Comparison of ENCODE assay signal across 30 mouse cellular contexts in genomic region chr13:97080201-97080600, GRCm38 (mm10). TPM values are rescaled to one million over a fixed set of nuclear protein-coding genes. Genes with fewer than 3 reads are reported as not detected.
DNase-seq lines count a peak whose midpoint lies in the region; ATAC-seq and TF ChIP-seq lines count a peak whose summit lies in the region.
"Had no signal": no experiment of that assay in that cellular context is flagged by ENCODE, and none has a peak within 500 bp of the region (broad histone marks: within the 10 kb centered on the region; RNA-seq: fewer than 3 reads in every experiment).

No protein-coding gene starts in this region.

- no peak for TF ChIP-seq CTCF in midbrain, postnatal 0 days (IDR thresholded peaks at IDR 0.05)

- no peaks in the 10 kb centered on the region for H3K36me3 ChIP-seq in forebrain, embryonic 14.5 days (ENCODE audit: control insufficient read depth, insufficient read depth, low read length)
- H3K36me3 ChIP-seq in forebrain, embryonic 15.5 days = no peaks in the 10 kb centered on the region
- H3K36me3 ChIP-seq in midbrain, postnatal 0 days (ENCODE audit: insufficient read depth, low read length) = no peaks in the 10 kb centered on the region
- no peaks in the 10 kb centered on the region for H3K36me3 ChIP-seq in midbrain, embryonic 10.5 days
- H3K36me3 ChIP-seq: embryonic facial prominence, embryonic 12.5 days; heart, embryonic 13.5 days; hindbrain, embryonic 12.5 days had no signal

- peak; percentile 41 for DNase-seq in forebrain, embryonic 14.5 days (ENCODE audit: low spot score)
- DNase-seq in midbrain, postnatal 0 days (ENCODE audit: low spot score) = peak; percentile 51
- no peak for DNase-seq in midbrain, embryonic 10.5 days (ENCODE audit: low spot score)
- peak; percentile 54 to 72 for DNase-seq in cerebellum, adult 18-20 months
- DNase-seq in cerebellum, postnatal 14 days = peak; percentile 58 to 69
- no peak for DNase-seq in gastrocnemius, postnatal 14 days
- DNase-seq in adrenal gland, adult 8-10 months = no peak
- DNase-seq: heart, adult 18-20 months; heart, postnatal 14 days; kidney, adult 2 months; lung, adult 18-20 months; lung, postnatal 10 days; thymus, adult 18-20 months; thymus, postnatal 36 days had no signal

- H3K9me3 ChIP-seq in forebrain, embryonic 14.5 days (replicated peaks; ENCODE audit: control insufficient read depth, low read length) = no peaks in the 10 kb centered on the region
- no peaks in the 10 kb centered on the region for H3K9me3 ChIP-seq in forebrain, embryonic 15.5 days
- no peaks in the 10 kb centered on the region for H3K9me3 ChIP-seq in midbrain, postnatal 0 days (ENCODE audit: low read length)
- no peaks in the 10 kb centered on the region for H3K9me3 ChIP-seq in midbrain, embryonic 10.5 days (replicated peaks)
- H3K9me3 ChIP-seq: embryonic facial prominence, embryonic 12.5 days; heart, embryonic 13.5 days; hindbrain, embryonic 12.5 days had no signal

- H3K27ac ChIP-seq in forebrain, embryonic 14.5 days (ENCODE audit: low read depth, low read length) = no peak overlapping the region
- H3K27ac ChIP-seq in forebrain, embryonic 15.5 days (replicated peaks) = no peak overlapping the region
- H3K27ac ChIP-seq in midbrain, postnatal 0 days (ENCODE audit: low read depth, low read length) = no peak overlapping the region
- no peak overlapping the region for H3K27ac ChIP-seq in midbrain, embryonic 10.5 days (replicated peaks)
- H3K27ac ChIP-seq: embryonic facial prominence, embryonic 12.5 days; heart, embryonic 13.5 days; hindbrain, embryonic 12.5 days; kidney, postnatal 0 days had no signal

- WGBS in forebrain, embryonic 14.5 days = 69% methylated on average over 2 of the region's 2 CpGs
- 62% methylated on average over 2 of the region's 2 CpGs for WGBS in forebrain, embryonic 15.5 days
- WGBS in midbrain, postnatal 0 days = 88% methylated on average over 2 of the region's 2 CpGs
- 84% methylated on average over 2 of the region's 2 CpGs for WGBS in midbrain, embryonic 10.5 days

- H3K9ac ChIP-seq in forebrain, embryonic 14.5 days (ENCODE audit: low read length) = no peak overlapping the region
- no peak overlapping the region for H3K9ac ChIP-seq in forebrain, embryonic 15.5 days (replicated peaks)
- no peak overlapping the region for H3K9ac ChIP-seq in midbrain, postnatal 0 days (replicated peaks; ENCODE audit: low read length, poor library complexity, severe bottlenecking)
- H3K9ac ChIP-seq: embryonic facial prominence, embryonic 12.5 days; heart, embryonic 13.5 days; hindbrain, embryonic 12.5 days had no signal

- no peak overlapping the region for H3K4me2 ChIP-seq in forebrain, embryonic 14.5 days (ENCODE audit: low read length)
- H3K4me2 ChIP-seq in forebrain, embryonic 15.5 days (replicated peaks) = no peak overlapping the region
- no peak overlapping the region for H3K4me2 ChIP-seq in midbrain, postnatal 0 days (ENCODE audit: low read depth, low read length, poor library complexity, severe bottlenecking)
- H3K4me2 ChIP-seq: embryonic facial prominence, embryonic 12.5 days; heart, embryonic 13.5 days; hindbrain, embryonic 12.5 days; midbrain, embryonic 11.5 days had no signal

- H3K27me3 ChIP-seq in forebrain, embryonic 14.5 days (replicated peaks; ENCODE audit: control insufficient read depth, insufficient read depth, low read length) = no peaks in the 10 kb centered on the region
- H3K27me3 ChIP-seq in forebrain, embryonic 15.5 days = no peaks in the 10 kb centered on the region
- H3K27me3 ChIP-seq in midbrain, postnatal 0 days (ENCODE audit: insufficient read depth, low read length) = no peaks in the 10 kb centered on the region
- no peaks in the 10 kb centered on the region for H3K27me3 ChIP-seq in midbrain, embryonic 10.5 days (ENCODE audit: low read depth, poor library complexity, severe bottlenecking)
- H3K27me3 ChIP-seq: embryonic facial prominence, embryonic 12.5 days; heart, embryonic 13.5 days; hindbrain, embryonic 12.5 days had no signal

- no peak overlapping the region for H3K4me3 ChIP-seq in forebrain, embryonic 14.5 days (ENCODE audit: low read depth, low read length)
- H3K4me3 ChIP-seq in forebrain, embryonic 15.5 days = no peak overlapping the region
- no peak overlapping the region for H3K4me3 ChIP-seq in midbrain, postnatal 0 days (ENCODE audit: low read depth, low read length)
- H3K4me3 ChIP-seq in midbrain, embryonic 10.5 days = no peak overlapping the region
- H3K4me3 ChIP-seq: embryonic facial prominence, embryonic 12.5 days; heart, embryonic 13.5 days; hindbrain, embryonic 12.5 days had no signal

- no peaks in the 10 kb centered on the region; the same call in 1 of the 2 replicates for H3K4me1 ChIP-seq in forebrain, embryonic 14.5 days (ENCODE audit: control insufficient read depth, insufficient read depth, low read length)
- no peaks in the 10 kb centered on the region for H3K4me1 ChIP-seq in forebrain, embryonic 15.5 days
- H3K4me1 ChIP-seq in midbrain, postnatal 0 days (ENCODE audit: insufficient read depth, low read length) = no peaks in the 10 kb centered on the region
- peaks cover 7% of the 10 kb centered on the region for H3K4me1 ChIP-seq in midbrain, embryonic 10.5 days
- H3K4me1 ChIP-seq: embryonic facial prominence, embryonic 12.5 days had no signal

- intact Hi-C loops in gastrocnemius, postnatal 14 days (cut with DNase I; ENCODE audit: low total_unique reads) = no loop called here

- no peak for ATAC-seq in forebrain, embryonic 14.5 days
- no peak for ATAC-seq in forebrain, embryonic 15.5 days (replicated peaks)
- no peak for ATAC-seq in midbrain, postnatal 0 days (ENCODE audit: low FRiP score)

RNA-seq across cellular contexts. Expression of gene Fam169a, which starts 13.1 kb away (rescaled TPM):
- polyA plus RNA-seq in forebrain, embryonic 14.5 days (2014; fragmentation: Nextera tagmentation; extraction: Ambion mirVana) = 14.9 and 18.1 TPM in 2 replicates
- 14.4 and 15.1 TPM in 2 replicates for polyA plus RNA-seq in forebrain, embryonic 15.5 days (2015; fragmentation: Nextera tagmentation; extraction: Ambion mirVana)
- total RNA-seq in midbrain, postnatal 0 days (2014; rRNA removed) = 46.4 and 48.8 TPM in 2 replicates
- 28.8 and 29.9 TPM in 2 replicates for polyA plus RNA-seq in midbrain, postnatal 0 days (2015; fragmentation: Nextera tagmentation; extraction: Ambion mirVana)
- polyA plus RNA-seq in midbrain, embryonic 10.5 days (2016; fragmentation: Nextera tagmentation; extraction: Ambion mirVana) = 9.5 and 10.6 TPM in 2 replicates
- total RNA-seq in gastrocnemius, postnatal 14 days (2021) = not detected
- total RNA-seq in adrenal gland, adult 8-10 months (2022) = 10 to 100 TPM in 2 of 4 experiments, 1 to 10 TPM in 2; 2.4 to 15.4 (median 8.6) TPM
- polyA plus RNA-seq: liver, adult 2 months had no signal

RNA-seq across cellular contexts. Expression of gene Gm6169, which starts 18.8 kb away (rescaled TPM):
- 1.1 and 1.6 TPM in 2 replicates for polyA plus RNA-seq in forebrain, embryonic 14.5 days (2014; fragmentation: Nextera tagmentation; extraction: Ambion mirVana)
- polyA plus RNA-seq in forebrain, embryonic 15.5 days (2015; fragmentation: Nextera tagmentation; extraction: Ambion mirVana) = 0.92 and 1.5 TPM in 2 replicates
- not detected in 2 replicates for total RNA-seq in midbrain, postnatal 0 days (2014; rRNA removed)
- 0.58 and 0.89 TPM in 2 replicates for polyA plus RNA-seq in midbrain, postnatal 0 days (2015; fragmentation: Nextera tagmentation; extraction: Ambion mirVana)
- 1.3 and 1.8 TPM in 2 replicates for polyA plus RNA-seq in midbrain, embryonic 10.5 days (2016; fragmentation: Nextera tagmentation; extraction: Ambion mirVana)
- total RNA-seq in gastrocnemius, postnatal 14 days (2021) = 1 to 10 TPM in 1 of 2 experiments, not detected in 1; 8.9 TPM
- total RNA-seq in adrenal gland, adult 8-10 months (2022) = 10 to 100 TPM in 1 of 4 experiments, 1 to 10 TPM in 2, not detected in 1; 1.5 to 11.2 (median 7.5) TPM
- total RNA-seq: liver, adult 2 months had no signal
- polyA plus RNA-seq: liver, adult 2 months had no signal

RNA-seq across cellular contexts. Expression of gene 1700029F12Rik, which starts 46.0 kb away (rescaled TPM):
- not detected in 2 replicates for polyA plus RNA-seq in forebrain, embryonic 14.5 days (2014; fragmentation: Nextera tagmentation; extraction: Ambion mirVana)
- not detected in 2 replicates for polyA plus RNA-seq in forebrain, embryonic 15.5 days (2015; fragmentation: Nextera tagmentation; extraction: Ambion mirVana)
- not detected in 2 replicates for total RNA-seq in midbrain, postnatal 0 days (2014; rRNA removed)
- polyA plus RNA-seq in midbrain, postnatal 0 days (2015; fragmentation: Nextera tagmentation; extraction: Ambion mirVana) = not detected in 2 replicates
- not detected in 2 replicates for polyA plus RNA-seq in midbrain, embryonic 10.5 days (2016; fragmentation: Nextera tagmentation; extraction: Ambion mirVana)
- not detected for total RNA-seq in gastrocnemius, postnatal 14 days (2021)
- not detected for total RNA-seq in adrenal gland, adult 8-10 months (2022)
- total RNA-seq: gastrocnemius, adult 8-10 months; heart, adult 18-20 months; heart, postnatal 14 days; layer of hippocampus, postnatal 14 days; left cerebral cortex, adult 8-10 months; liver, adult 2 months had no signal
- polyA plus RNA-seq: embryonic facial prominence, embryonic 12.5 days; forebrain, embryonic 11.5 days; frontal cortex, adult 2 months; heart, embryonic 13.5 days; hindbrain, embryonic 12.5 days; intestine, embryonic 14.5 days; kidney, postnatal 0 days; large intestine, adult 2 months; limb, embryonic 11.5 days; liver, adult 2 months; midbrain, embryonic 11.5 days; stomach, embryonic 14.5 days had no signal

RNA-seq across cellular contexts. Expression of gene Gfm2, which starts 57.5 kb away (rescaled TPM):
- polyA plus RNA-seq in forebrain, embryonic 14.5 days (2014; fragmentation: Nextera tagmentation; extraction: Ambion mirVana) = 22.9 and 25.5 TPM in 2 replicates
- polyA plus RNA-seq in forebrain, embryonic 15.5 days (2015; fragmentation: Nextera tagmentation; extraction: Ambion mirVana) = 32.0 and 34.8 TPM in 2 replicates
- total RNA-seq in midbrain, postnatal 0 days (2014; rRNA removed) = 23.1 and 31.4 TPM in 2 replicates
- 21.5 and 24.1 TPM in 2 replicates for polyA plus RNA-seq in midbrain, postnatal 0 days (2015; fragmentation: Nextera tagmentation; extraction: Ambion mirVana)
- 39.2 and 45.1 TPM in 2 replicates for polyA plus RNA-seq in midbrain, embryonic 10.5 days (2016; fragmentation: Nextera tagmentation; extraction: Ambion mirVana)
- total RNA-seq in gastrocnemius, postnatal 14 days (2021) = 10 to 100 TPM; 39.8 to 47.7 TPM
- total RNA-seq in adrenal gland, adult 8-10 months (2022) = 10 to 100 TPM; 40.3 to 52.3 (median 41.8) TPM

RNA-seq across cellular contexts. Expression of gene Nsa2, which starts 57.5 kb away (rescaled TPM):
- 51.6 and 61.9 TPM in 2 replicates for polyA plus RNA-seq in forebrain, embryonic 14.5 days (2014; fragmentation: Nextera tagmentation; extraction: Ambion mirVana)
- polyA plus RNA-seq in forebrain, embryonic 15.5 days (2015; fragmentation: Nextera tagmentation; extraction: Ambion mirVana) = 41.8 and 42.4 TPM in 2 replicates
- total RNA-seq in midbrain, postnatal 0 days (2014; rRNA removed) = 24.1 and 32.0 TPM in 2 replicates
- polyA plus RNA-seq in midbrain, postnatal 0 days (2015; fragmentation: Nextera tagmentation; extraction: Ambion mirVana) = 35.6 and 40.2 TPM in 2 replicates
- 57.4 and 60.5 TPM in 2 replicates for polyA plus RNA-seq in midbrain, embryonic 10.5 days (2016; fragmentation: Nextera tagmentation; extraction: Ambion mirVana)
- total RNA-seq in gastrocnemius, postnatal 14 days (2021) = 10 to 100 TPM; 66.5 to 67.6 TPM
- total RNA-seq in adrenal gland, adult 8-10 months (2022) = 10 to 100 TPM; 42.2 to 64.1 (median 53.1) TPM

Comparison
In these comparisons a context has a peak if more than half of its experiments do, and no peak if none do; other contexts are left out.
1. DNase-seq: peak in forebrain, embryonic 14.5 days (single experiment), midbrain, postnatal 0 days (single experiment), cerebellum, adult 18-20 months (2 of 2) and cerebellum, postnatal 14 days (2 of 2); none in midbrain, embryonic 10.5 days (single experiment), gastrocnemius, postnatal 14 days (single experiment) and adrenal gland, adult 8-10 months (single experiment).